Mouse (Mus musculus): Measurements from ENCODE around the gene Prkca.
A peak's percentile ranks its signal among the peaks of the same experiment; 100 is the strongest.

Gene Prkca

GRCm38 (mm10) chr11:108343789-108344462 lies at the start of gene Prkca:
Gene Prkca, minus strand, starts transcription at chr11:108343928.
- peak; percentile 94 for DNase-seq (ENCODE audit: low spot score)

GRCm38 (mm10) chr11:108385666-108386024 lies 41.9 kb upstream of the Prkca start:
- DNase-seq (ENCODE audit: low spot score) = no peak

- DNase-seq (ENCODE audit: low spot score) = no peak
These were observed 41.4 kb upstream of the Prkca start for GRCm38 (mm10) chr11:108384920-108385665.

- no peak for DNase-seq (ENCODE audit: low spot score)
These were observed 38.9 kb upstream of the Prkca start for GRCm38 (mm10) chr11:108382664-108383063.

GRCm38 (mm10) chr11:108378363-108378751 lies 34.6 kb upstream of the Prkca start:
- no peak for DNase-seq (ENCODE audit: low spot score)

GRCm38 (mm10) chr11:108377680-108378362 lies 34.1 kb upstream of the Prkca start:
- DNase-seq (ENCODE audit: low spot score) = peak; percentile 87

GRCm38 (mm10) chr11:108376815-108377214 lies 33.1 kb upstream of the Prkca start:
- DNase-seq (ENCODE audit: low spot score) = no peak

- peak; percentile 66 for DNase-seq (ENCODE audit: low spot score)
These were observed 23.3 kb upstream of the Prkca start for GRCm38 (mm10) chr11:108367046-108367445.

- DNase-seq (ENCODE audit: low spot score) = no peak
These were observed 21.9 kb upstream of the Prkca start for GRCm38 (mm10) chr11:108365600-108365999.

- DNase-seq (ENCODE audit: low spot score) = peak; percentile 63
These were observed 21.3 kb upstream of the Prkca start for GRCm38 (mm10) chr11:108364945-108365589.

GRCm38 (mm10) chr11:108363991-108364390 lies 20.3 kb upstream of the Prkca start:
- no peak for DNase-seq (ENCODE audit: low spot score)

GRCm38 (mm10) chr11:108362965-108363364 lies 19.2 kb upstream of the Prkca start:
- DNase-seq (ENCODE audit: low spot score) = no peak

GRCm38 (mm10) chr11:108360983-108361382 lies 17.3 kb upstream of the Prkca start:
- DNase-seq (ENCODE audit: low spot score) = no peak

- peak; percentile 30 for DNase-seq (ENCODE audit: low spot score)
These were observed 15.2 kb upstream of the Prkca start for GRCm38 (mm10) chr11:108358911-108359310.

- peak; percentile 36 for DNase-seq (ENCODE audit: low spot score)
These were observed 12.3 kb upstream of the Prkca start for GRCm38 (mm10) chr11:108356020-108356419.

- no peak for DNase-seq (ENCODE audit: low spot score)
These were observed 9.2 kb upstream of the Prkca start for GRCm38 (mm10) chr11:108352842-108353388.

- DNase-seq (ENCODE audit: low spot score) = no peak
These were observed 7.1 kb upstream of the Prkca start for GRCm38 (mm10) chr11:108350799-108351198.

GRCm38 (mm10) chr11:108345321-108345720 lies 1.6 kb upstream of the Prkca start:
- no peak for DNase-seq (ENCODE audit: low spot score)

GRCm38 (mm10) chr11:108344759-108345158 lies 1.0 kb upstream of the Prkca start:
- DNase-seq (ENCODE audit: low spot score) = no peak

GRCm38 (mm10) chr11:108342781-108343768 lies 653 bp downstream of the Prkca start, which contains the start of gene Apoh:
Gene Apoh, plus strand, starts transcription at chr11:108343354.
- DNase-seq (ENCODE audit: low spot score) = peak; percentile 73

- DNase-seq (ENCODE audit: low spot score) = no peak
These were observed 1.9 kb downstream of the Prkca start for GRCm38 (mm10) chr11:108341783-108342182.

Measured in adipocyte (in vitro differentiated cells).